Mouse (Mus musculus) liver, postnatal 0 days (tissue): Measurements from ENCODE around the gene Cdc42ep2.

Experiments used
- CTCF ChIP-seq: sonication (generic); IDR thresholded peaks from 2 replicates; pipeline ENCODE4 v1.5.1; 2016; ENCODE audit warnings: antibody characterized with exemption, low read depth
- EP300 ChIP-seq: IDR thresholded peaks from 2 replicates; pipeline ENCODE4 v1.6.1; 2016; ENCODE audit warnings: antibody characterized with exemption, low read depth, mild to moderate bottlenecking

GRCm38 (mm10) chr19:5928104-5928503 lies 3.5 kb upstream of the Cdc42ep2 start:
- TF ChIP-seq EP300 (no peak), CTCF (no peak)
